In genomic region chr19:53105374-53106090, GRCm38 (mm10) we compare ENCODE assay signal across 7 mouse cellular contexts. TPM values are rescaled to one million over a fixed set of nuclear protein-coding genes. Genes with fewer than 3 reads are reported as not detected.
DNase-seq lines count a peak whose midpoint lies in the region; ATAC-seq lines count a peak whose summit lies in the region.

No protein-coding gene starts in this region.

- H3K27ac ChIP-seq in kidney, embryonic 16.5 days (ENCODE audit: low read length): peak overlapping the region; percentile 45; the same call in 1 of the 2 replicates

- WGBS in kidney, embryonic 16.5 days: 44% methylated on average over 26 of the region's 26 CpGs

- peak overlapping the region; percentile 40 for H3K4me2 ChIP-seq in kidney, embryonic 16.5 days (replicated peaks; ENCODE audit: low read depth, low read length)

- no peaks in the 10 kb centered on the region for H3K36me3 ChIP-seq in kidney, embryonic 16.5 days (ENCODE audit: insufficient read depth, low read length)

- no peaks in the 10 kb centered on the region for H3K9me3 ChIP-seq in kidney, embryonic 16.5 days (ENCODE audit: low read length)

- DNase-seq in ES-CJ7 (ENCODE audit: low read depth, low spot score): peak; percentile 87
- DNase-seq in adrenal gland, adult 2 months: peak; percentile 91
- peak; percentile 73 to 75 for DNase-seq in heart, adult 18-20 months
- DNase-seq in lung, postnatal 10 days: peak; percentile 90
- peak; percentile 78 for DNase-seq in yolk sac, embryonic 10.5 days (ENCODE audit: low spot score)

- H3K4me3 ChIP-seq in kidney, embryonic 16.5 days (ENCODE audit: low read length): peak overlapping the region; percentile 17; the same call in 1 of the 2 replicates

- H3K27me3 ChIP-seq in kidney, embryonic 16.5 days (ENCODE audit: insufficient read depth, low read length): no peaks in the 10 kb centered on the region

- H3K9ac ChIP-seq in kidney, embryonic 16.5 days (replicated peaks; ENCODE audit: low read length): peak overlapping the region; percentile 49; the same call in 1 of the 2 replicates

- peak; percentile 84 for ATAC-seq in kidney, embryonic 16.5 days (ENCODE audit: low FRiP score, low TSS enrichment)
- no peak for ATAC-seq in megakaryocyte progenitor cell, adult 5-6 weeks (replicated peaks; ENCODE audit: poor library complexity)

- H3K4me1 ChIP-seq in kidney, embryonic 16.5 days (ENCODE audit: insufficient read depth, low read length): peaks cover 20% of the 10 kb centered on the region

RNA-seq across cellular contexts. Expression of gene Add3, which starts 34.7 kb away (rescaled TPM):
- total RNA-seq in adrenal gland, adult 2 months (2021): 10 to 100 TPM; 43.1 to 46.6 TPM
- polyA plus RNA-seq in adrenal gland, adult 2 months (2012; rRNA removed): 9.4 and 11.6 TPM in 2 replicates
- total RNA-seq in heart, adult 18-20 months (2021): 10 to 100 TPM; 44.3 to 52.5 TPM
- 85.1 and 87.0 TPM in 2 replicates for polyA plus RNA-seq in kidney, embryonic 16.5 days (2015; fragmentation: Nextera tagmentation; extraction: Ambion mirVana)
- 36.6 and 37.5 TPM in 2 replicates for total RNA-seq in megakaryocyte progenitor cell, adult 5-6 weeks (2015)
- total RNA-seq in megakaryocyte progenitor cell, adult 5-6 weeks (2017): 43.8 and 46.8 TPM in 2 replicates
